Mouse (Mus musculus) CH12.LX (cell line): ENCODE results near the gene Ppm1l.

Source experiments
- BHLHE40 ChIP-seq: IDR thresholded peaks from 2 replicates; pipeline ENCODE4 v1.6.1; 2011; ENCODE audit warnings: mild to moderate bottlenecking, low read depth, low read length, improper control_type of control experiment
- CHD2 ChIP-seq: IDR thresholded peaks from 2 replicates; pipeline ENCODE4 v1.6.1; 2011; ENCODE audit warnings: low read length, improper control_type of control experiment
- CTCF ChIP-seq, 2 experiments: IDR thresholded peaks in 1 of 2; conservative IDR thresholded peaks in 1 of 2; 2 replicates each; pipeline ENCODE4 v1.5.1; 2011 to 2012; ENCODE audit warnings: low read depth in 2 of 2, low read length in 2 of 2, improper control_type of control experiment in 1 of 2, inconsistent platforms in 1 of 2, mild to moderate bottlenecking in 1 of 2, moderate library complexity in 1 of 2
- ELF1 ChIP-seq: IDR thresholded peaks from 2 replicates; pipeline ENCODE4 v1.6.1; 2014; ENCODE audit warnings: low read depth, mild to moderate bottlenecking, inconsistent platforms, low read length, improper control_type of control experiment
- EP300 ChIP-seq: IDR thresholded peaks from 2 replicates; pipeline ENCODE4 v1.6.1; 2011; ENCODE audit warnings: low read length, improper control_type of control experiment
- ETS1 ChIP-seq: conservative IDR thresholded peaks from 2 replicates; pipeline ENCODE4 v1.6.1; 2012; ENCODE audit warnings: low read depth, mild to moderate bottlenecking, inconsistent platforms, low read length, improper control_type of control experiment, moderate library complexity
- KAT2A ChIP-seq: IDR thresholded peaks from 2 replicates; pipeline ENCODE4 v1.6.1; 2012; ENCODE audit warnings: low read length, improper control_type of control experiment, inconsistent platforms; ENCODE audit not compliant: insufficient replicate concordance
- MAFK ChIP-seq: IDR thresholded peaks from 2 replicates; pipeline ENCODE4 v1.6.1; 2011; ENCODE audit warnings: low read length, improper control_type of control experiment; ENCODE audit not compliant: insufficient replicate concordance
- NELFE ChIP-seq: IDR thresholded peaks from 2 replicates; pipeline ENCODE4 v1.6.1; 2011; ENCODE audit warnings: low read depth, low read length, improper control_type of control experiment
- POLR2A ChIP-seq: IDR thresholded peaks from 2 replicates; pipeline ENCODE4 v1.6.1; 2011; ENCODE audit warnings: low read depth, mild to moderate bottlenecking, improper control_type of control experiment, low read length
- TBP ChIP-seq: conservative IDR thresholded peaks from 2 replicates; pipeline ENCODE4 v1.6.1; 2011; ENCODE audit warnings: low read depth, low read length, improper control_type of control experiment
- TCF12 ChIP-seq: IDR thresholded peaks from 2 replicates; pipeline ENCODE4 v1.6.1; 2014; ENCODE audit warnings: low read depth, mild to moderate bottlenecking, inconsistent platforms, low read length, improper control_type of control experiment

GRCm38 (mm10) chr3:69381213-69381612 lies 64.6 kb downstream of the Ppm1l start:
- no peak for TF ChIP-seq POLR2A
- no peak for TF ChIP-seq CTCF (conservative IDR thresholded peaks at IDR 0.05 in 1 of 2, IDR thresholded peaks at IDR 0.05 in 1 of 2; ENCODE audit: low read depth in 2 of 2, low read length in 2 of 2)
- no peak for TF ChIP-seq BHLHE40
- TF ChIP-seq NELFE: no peak
- TF ChIP-seq MAFK: no peak
- TF ChIP-seq ETS1: no peak
- TF ChIP-seq KAT2A: no peak
- no peak for TF ChIP-seq ELF1
- no peak for TF ChIP-seq TCF12
- no peak for TF ChIP-seq EP300
- no peak for TF ChIP-seq TBP
- TF ChIP-seq CHD2: no peak
